Mouse (Mus musculus) C2C12 (cell line): ENCODE results near the gene Tctn1. TPM values are rescaled to one million over a fixed set of nuclear protein-coding genes. Genes with fewer than 3 reads are reported as not detected.
"Not testable (repeated sequence)": the region's sequence is repeated elsewhere in the genome, so short reads cannot be mapped to it uniquely, and the experiment has no call there.

Experiments
- H3K27me3 ChIP-seq: one replicate; pipeline ENCODE4 v1.6.1; 2011; ENCODE audit not compliant: control insufficient read depth, insufficient read depth, insufficient read length
- H3K36me3 ChIP-seq: one replicate; pipeline ENCODE4 v1.6.1; 2011; ENCODE audit not compliant: control insufficient read depth, insufficient read depth
- H3K4me3 ChIP-seq: one replicate; pipeline ENCODE4 v1.5.1; 2011; ENCODE audit warnings: mild to moderate bottlenecking, control low read depth; ENCODE audit not compliant: poor library complexity, insufficient read depth, severe bottlenecking
- H3K79me2 ChIP-seq: one replicate; pipeline ENCODE4 v1.6.1; 2011; ENCODE audit not compliant: control insufficient read depth, insufficient read depth
- H3K79me3 ChIP-seq: one replicate; pipeline ENCODE4 v1.6.1; 2011; ENCODE audit warnings: low read depth, control low read depth
- H3ac ChIP-seq: one replicate; pipeline ENCODE3; 2011; ENCODE audit warnings: low read depth; ENCODE audit not compliant: control insufficient read depth, insufficient read length
- CEBPB ChIP-seq: IDR thresholded peaks from one replicate; pipeline ENCODE4 v1.6.1; 2011; ENCODE audit warnings: low read depth, mild to moderate bottlenecking, control low read depth, moderate library complexity
- CTCF ChIP-seq: IDR thresholded peaks from one replicate; pipeline ENCODE4 v1.5.1; 2011; ENCODE audit not compliant: control insufficient read depth, insufficient read depth, insufficient read length
- FOSL1 ChIP-seq: IDR thresholded peaks from one replicate; pipeline ENCODE4 v1.8.0; 2011; ENCODE audit warnings: mild to moderate bottlenecking, low read length; ENCODE audit not compliant: poor library complexity, insufficient read depth, severe bottlenecking
- MAX ChIP-seq: IDR thresholded peaks from one replicate; pipeline ENCODE4 v1.6.1; 2011; ENCODE audit warnings: mild to moderate bottlenecking, control low read depth
- MYOD1 ChIP-seq: IDR thresholded peaks from one replicate; pipeline ENCODE4 v1.6.1; 2011; ENCODE audit warnings: low read depth; ENCODE audit not compliant: control insufficient read depth, insufficient read length
- MYOG ChIP-seq: IDR thresholded peaks from one replicate; pipeline ENCODE4 v1.6.1; 2011; ENCODE audit not compliant: control insufficient read depth, insufficient read length; ENCODE audit errors: extremely low read depth
- USF1 ChIP-seq: IDR thresholded peaks from one replicate; pipeline ENCODE4 v1.6.1; 2011; ENCODE audit warnings: low read depth, mild to moderate bottlenecking, control low read depth, moderate library complexity
- polyA plus RNA-seq: library from polyadenylated mRNA; unstranded; fragments of >200 nt; fragmentation: generic; extraction: Trizol; gene quantifications from one replicate; pipeline ENCODE4 v1.2.1, GENCODE M21; 2012; ENCODE audit warnings: missing spikeins

Tctn1 gene
- polyA plus RNA-seq, 1 experiment: 2.6 TPM

GRCm38 (mm10) chr5:122218109-122218905 is 46.0 kb downstream of the Tctn1 start:
- Histone ChIP-seq H3ac (no peak overlapping the region), H3K4me3 (no peak overlapping the region), H3K79me2 (no peaks in the 10 kb centered on the region), H3K27me3 (peaks cover 47% of the 10 kb centered on the region), H3K79me3 (no peaks in the 10 kb centered on the region), H3K36me3 (no peaks in the 10 kb centered on the region)
- TF ChIP-seq MYOG (no peak), CEBPB (no peak), FOSL1 (no peak), MAX (no peak), CTCF (no peak), MYOD1 (no peak)

DNA sequence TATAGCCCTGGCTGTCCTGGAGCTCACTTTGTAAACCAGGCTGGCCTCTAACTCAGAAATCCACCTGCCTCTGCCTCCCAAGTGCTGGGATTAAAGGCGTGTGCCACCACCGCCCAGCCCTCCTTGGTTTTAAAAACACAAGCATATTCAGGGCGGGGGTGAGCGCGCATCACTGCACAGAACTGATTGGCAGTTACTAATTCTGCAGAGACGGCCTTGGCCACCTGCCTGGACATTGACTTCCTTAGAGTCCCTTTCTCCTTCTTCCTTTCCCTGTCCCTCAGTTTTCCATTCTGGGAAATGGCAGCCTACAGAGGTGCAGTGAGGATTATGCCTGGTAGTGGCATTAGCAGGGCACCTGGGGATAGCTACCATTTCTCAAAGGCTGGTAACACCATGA is 46.6 kb downstream of the Tctn1 start:
- no peaks in the 10 kb centered on the region for H3K79me3 ChIP-seq
- H3K4me3 ChIP-seq: no peak overlapping the region
- H3K27me3 ChIP-seq: peaks cover 42% of the 10 kb centered on the region
- no peak overlapping the region for H3ac ChIP-seq
- H3K36me3 ChIP-seq: no peaks in the 10 kb centered on the region
- TF ChIP-seq MYOD1: no peak
- TF ChIP-seq CTCF: no peak
- no peak for TF ChIP-seq USF1
- no peak for TF ChIP-seq CEBPB
- no peak for TF ChIP-seq MAX
- TF ChIP-seq FOSL1: no peak
- no peak for TF ChIP-seq MYOG
- H3K79me2 ChIP-seq: no peaks in the 10 kb centered on the region

DNA sequence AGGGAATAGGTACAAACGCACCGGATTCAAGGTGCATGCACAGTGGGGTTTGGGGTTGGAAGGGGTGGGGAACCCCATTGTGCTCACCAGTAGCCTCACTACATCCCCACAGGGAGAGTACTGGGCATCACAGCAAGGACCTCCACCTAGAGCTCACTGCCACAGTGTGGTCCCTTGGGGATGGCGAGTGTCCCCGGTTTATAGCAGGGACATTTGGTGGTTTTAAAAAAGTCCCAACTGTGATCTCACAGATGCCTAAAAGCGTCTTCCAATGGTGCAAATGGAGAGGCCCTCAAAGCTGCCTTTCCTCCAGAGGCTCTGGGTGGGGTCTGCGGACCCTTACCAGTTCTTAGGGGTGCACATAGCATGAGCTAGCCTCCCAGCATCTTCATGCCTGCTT is 50.4 kb downstream of the Tctn1 start:
- TF ChIP-seq MAX: no peak
- TF ChIP-seq MYOD1: no peak
- TF ChIP-seq CTCF: no peak
- no peak for TF ChIP-seq MYOG
- no peak for TF ChIP-seq USF1
- TF ChIP-seq FOSL1: no peak
- TF ChIP-seq CEBPB: no peak

GRCm38 (mm10) chr5:122212820-122213219 is 51.4 kb downstream of the Tctn1 start:
- H3ac ChIP-seq, H3K79me3 ChIP-seq, H3K79me2 ChIP-seq, H3K36me3 ChIP-seq, H3K4me3 ChIP-seq: not testable (repeated sequence)
- H3K27me3 ChIP-seq: peaks cover 40% of the 10 kb centered on the region

More for the DNA sequence above, 50.4 kb downstream of the Tctn1 start:
- peaks cover 38% of the 10 kb centered on the region for H3K27me3 ChIP-seq
- H3ac ChIP-seq: no peak overlapping the region
- no peak overlapping the region for H3K4me3 ChIP-seq
- no peaks in the 10 kb centered on the region for H3K79me3 ChIP-seq
- no peaks in the 10 kb centered on the region for H3K79me2 ChIP-seq
- no peaks in the 10 kb centered on the region for H3K36me3 ChIP-seq

GRCm38 (mm10) chr5:122212125-122212524 is 52.1 kb downstream of the Tctn1 start:
- Histone ChIP-seq H3K79me3 (no peaks in the 10 kb centered on the region), H3K36me3 (no peaks in the 10 kb centered on the region), H3ac (no peak overlapping the region), H3K27me3 (peaks cover 41% of the 10 kb centered on the region), H3K79me2 (no peaks in the 10 kb centered on the region), H3K4me3 (no peak overlapping the region)
- TF ChIP-seq CTCF (no peak), FOSL1 (no peak), MYOD1 (no peak), CEBPB (no peak), MYOG (no peak), MAX (no peak)

DNA sequence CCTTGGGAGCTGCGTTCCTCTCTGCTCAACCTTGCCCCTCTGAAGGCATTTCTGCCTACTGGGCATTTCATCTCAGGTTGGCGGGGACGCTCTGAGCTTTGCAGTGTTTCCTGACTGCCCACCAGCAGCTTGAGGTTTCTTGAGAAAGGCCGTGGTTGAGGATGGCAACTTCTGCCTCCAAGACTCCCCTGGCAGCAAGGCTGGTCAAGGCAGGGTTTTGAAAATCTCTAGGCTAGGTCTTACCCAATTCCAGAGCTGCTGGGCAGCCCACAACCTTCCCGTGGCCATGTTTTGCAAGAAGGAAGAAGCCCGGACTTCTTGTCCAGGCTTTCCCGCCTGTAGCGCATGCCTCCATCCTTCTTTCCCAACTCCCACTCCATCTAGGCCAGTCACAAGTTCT is 53.4 kb downstream of the Tctn1 start:
- no peaks in the 10 kb centered on the region for H3K79me2 ChIP-seq
- no peak overlapping the region for H3ac ChIP-seq
- no peak for TF ChIP-seq USF1
- TF ChIP-seq CEBPB: no peak
- no peak for TF ChIP-seq MYOG
- TF ChIP-seq CTCF: no peak
- no peak for TF ChIP-seq MYOD1
- TF ChIP-seq MAX: no peak
- no peak for TF ChIP-seq FOSL1
- peaks cover 42% of the 10 kb centered on the region for H3K27me3 ChIP-seq
- no peak overlapping the region for H3K4me3 ChIP-seq
- no peaks in the 10 kb centered on the region for H3K79me3 ChIP-seq
- no peaks in the 10 kb centered on the region for H3K36me3 ChIP-seq
